Mouse (Mus musculus) megakaryocyte, embryonic 14.5 days (primary cell): ENCODE data around the gene Mta3.

ENCODE experiments used
- FLI1 ChIP-seq: IDR thresholded peaks from 2 replicates; pipeline ENCODE4 v1.6.1; 2012; ENCODE audit warnings: low read length, inconsistent platforms, mixed read lengths
- GATA1 ChIP-seq: IDR thresholded peaks from 3 replicates; pipeline ENCODE4 v1.6.1; 2012; ENCODE audit warnings: mixed read lengths, low read length, inconsistent platforms, borderline replicate concordance

GRCm38 (mm10) chr17:83684475-83684874, 21.5 kb upstream of the Mta3 start:
- TF ChIP-seq GATA1 (no peak), FLI1 (no peak)
